Mouse (Mus musculus): ENCODE measurements around the gene Myh9. TPM values are rescaled to one million over a fixed set of nuclear protein-coding genes. Genes with fewer than 3 reads are reported as not detected.

Myh9 gene
- polyA plus RNA-seq, 1 experiment, result 1,641 TPM

DNA sequence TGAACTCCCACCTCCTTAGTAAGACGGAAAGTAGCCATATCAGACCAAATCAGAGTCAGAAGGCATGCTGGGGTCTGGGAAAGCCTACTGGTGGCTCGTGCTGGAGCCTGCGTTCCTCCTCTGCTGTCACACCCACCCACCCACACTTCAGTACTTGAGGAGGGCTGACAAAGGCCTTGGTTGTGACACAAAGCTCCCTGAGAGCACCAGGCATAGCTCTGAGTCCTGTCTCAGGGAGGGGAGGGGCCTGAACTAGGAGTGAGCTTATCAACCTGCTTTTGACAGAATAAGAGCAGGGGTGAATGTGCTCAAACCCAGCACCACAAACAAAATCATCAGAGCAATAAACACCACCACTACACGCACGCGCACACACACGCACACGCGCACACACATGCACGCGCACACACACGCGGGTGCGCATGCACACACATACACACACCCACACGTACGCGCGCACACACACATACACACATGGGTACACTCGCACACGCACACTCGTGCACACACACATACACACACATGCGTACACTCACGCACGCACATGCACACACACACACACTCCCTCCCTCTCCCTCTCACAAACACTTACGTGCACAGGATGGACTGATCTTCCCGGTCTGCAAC, 45.5 kb downstream of the Myh9 start:
- peaks cover 100% of the 10 kb centered on the region for H3K36me3 ChIP-seq (replicated peaks; ENCODE audit: low read length)
- H3K4me3 ChIP-seq (replicated peaks), result peak overlapping the region; percentile 76

DNA sequence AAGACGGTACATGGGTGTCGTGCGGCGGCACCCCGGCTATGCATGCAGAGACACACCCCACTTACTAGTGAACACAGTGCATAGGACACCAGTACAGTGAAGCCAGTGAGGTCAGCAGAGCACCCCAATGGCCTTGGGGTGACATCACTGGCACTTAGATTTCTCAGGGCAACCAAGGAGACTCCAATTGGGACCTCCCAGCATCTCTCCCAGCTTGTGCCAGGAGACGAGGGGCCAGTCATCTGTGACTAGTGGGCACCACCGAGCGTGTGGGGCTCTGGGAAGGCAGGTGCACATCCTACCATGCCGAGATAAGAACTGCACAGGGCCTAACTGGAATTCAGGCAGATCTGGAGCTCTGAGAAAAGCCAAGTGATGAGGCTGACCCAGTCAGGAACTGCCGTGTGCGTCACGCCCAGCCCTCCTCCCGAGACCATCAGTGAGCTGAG, 47.0 kb downstream of the Myh9 start:
- H3K27me3 ChIP-seq (replicated peaks), result no peaks in the 10 kb centered on the region
- H3K4me1 ChIP-seq, result peaks cover 99% of the 10 kb centered on the region
- H3K4me3 ChIP-seq (replicated peaks), result no peak overlapping the region
- peaks cover 100% of the 10 kb centered on the region for H3K36me3 ChIP-seq (replicated peaks; ENCODE audit: low read length)
- no peak for TF ChIP-seq FLI1 (IDR thresholded peaks at IDR 0.05; ENCODE audit: low read length)
- no peak for TF ChIP-seq GATA1 (IDR thresholded peaks at IDR 0.05; ENCODE audit: borderline replicate concordance, low read length)
- H3K9me3 ChIP-seq, result no peaks in the 10 kb centered on the region

More for the DNA sequence above, 45.5 kb downstream of the Myh9 start:
- Histone ChIP-seq H3K27me3 (replicated peaks) (no peaks in the 10 kb centered on the region), H3K4me1 (peaks cover 99% of the 10 kb centered on the region), H3K9me3 (no peaks in the 10 kb centered on the region)
- TF ChIP-seq FLI1 (IDR thresholded peaks at IDR 0.05; ENCODE audit: low read length) (no peak), GATA1 (IDR thresholded peaks at IDR 0.05; ENCODE audit: borderline replicate concordance, low read length) (no peak)

DNA sequence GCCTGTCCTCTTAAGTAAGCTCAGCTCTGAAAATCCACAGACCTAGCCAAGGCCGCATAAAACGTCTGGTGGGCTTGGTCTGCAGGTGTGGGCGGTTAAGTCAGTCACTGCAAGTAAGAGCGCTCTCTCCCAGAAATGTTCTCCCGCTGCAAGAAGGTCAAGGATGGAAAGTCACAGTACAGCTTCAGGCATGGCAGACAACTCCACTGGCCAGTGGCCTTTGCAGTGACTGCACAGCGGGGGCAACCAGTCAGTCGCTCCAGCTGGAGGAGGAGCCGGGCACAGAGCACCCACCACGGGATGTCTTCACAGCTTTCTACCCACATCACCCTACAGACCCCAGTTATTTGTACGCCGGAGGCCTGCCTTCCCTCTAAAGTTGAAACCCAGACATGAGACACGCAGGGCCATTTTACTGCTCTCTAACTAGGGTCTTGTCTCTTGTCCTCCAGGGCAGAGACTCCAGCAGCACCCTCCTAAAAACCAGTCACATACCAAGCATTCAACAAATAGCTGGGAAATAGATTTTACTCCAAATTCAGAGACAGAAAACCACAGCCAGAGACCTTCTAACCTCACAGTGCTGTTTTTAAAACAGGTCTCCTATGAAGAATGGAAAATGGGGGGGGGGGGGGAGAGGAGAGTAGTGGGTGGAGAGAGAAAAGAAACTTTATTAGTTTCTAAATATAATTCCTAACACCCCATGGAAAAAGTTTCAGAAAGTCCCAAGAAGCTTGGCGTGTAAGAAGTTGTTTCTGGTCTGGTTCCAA, 47.7 kb downstream of the Myh9 start:
- H3K9me3 ChIP-seq, result no peaks in the 10 kb centered on the region
- H3K36me3 ChIP-seq (replicated peaks; ENCODE audit: low read length), result peaks cover 100% of the 10 kb centered on the region

DNA sequence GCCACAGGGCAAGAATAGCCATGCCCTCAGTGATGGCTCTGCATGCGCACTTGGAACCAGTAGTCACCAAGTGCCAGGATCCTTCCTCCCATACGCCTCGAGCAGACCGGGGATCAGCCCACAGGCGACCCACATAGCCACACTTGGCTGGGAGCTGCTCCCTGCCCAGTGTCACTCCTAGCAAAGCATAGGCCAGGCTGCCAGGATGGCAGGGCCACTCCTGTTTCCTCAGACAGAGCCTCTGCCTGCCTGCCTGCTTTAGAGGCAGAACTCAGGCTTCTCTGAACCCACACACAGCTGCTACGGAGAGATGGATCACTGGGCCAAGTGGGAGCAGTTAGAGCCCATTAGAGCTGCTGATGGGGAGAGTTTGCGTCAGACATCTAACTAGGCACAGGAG, 48.4 kb downstream of the Myh9 start:
- no peaks in the 10 kb centered on the region for H3K27me3 ChIP-seq (replicated peaks)
- H3K9me3 ChIP-seq, result no peaks in the 10 kb centered on the region
- peaks cover 100% of the 10 kb centered on the region for H3K36me3 ChIP-seq (replicated peaks; ENCODE audit: low read length)
- H3K4me1 ChIP-seq, result peaks cover 99% of the 10 kb centered on the region
- no peak overlapping the region for H3K4me3 ChIP-seq (replicated peaks)
- no peak for TF ChIP-seq GATA1 (IDR thresholded peaks at IDR 0.05; ENCODE audit: borderline replicate concordance, low read length)
- TF ChIP-seq FLI1 (IDR thresholded peaks at IDR 0.05; ENCODE audit: low read length), result no peak

More for the DNA sequence above, 47.7 kb downstream of the Myh9 start:
- Histone ChIP-seq H3K4me1 (peaks cover 99% of the 10 kb centered on the region), H3K27me3 (replicated peaks) (no peaks in the 10 kb centered on the region), H3K4me3 (replicated peaks) (no peak overlapping the region)
- TF ChIP-seq FLI1 (IDR thresholded peaks at IDR 0.05; ENCODE audit: low read length), result no peak
- TF ChIP-seq GATA1 (IDR thresholded peaks at IDR 0.05; ENCODE audit: borderline replicate concordance, low read length), result no peak

DNA sequence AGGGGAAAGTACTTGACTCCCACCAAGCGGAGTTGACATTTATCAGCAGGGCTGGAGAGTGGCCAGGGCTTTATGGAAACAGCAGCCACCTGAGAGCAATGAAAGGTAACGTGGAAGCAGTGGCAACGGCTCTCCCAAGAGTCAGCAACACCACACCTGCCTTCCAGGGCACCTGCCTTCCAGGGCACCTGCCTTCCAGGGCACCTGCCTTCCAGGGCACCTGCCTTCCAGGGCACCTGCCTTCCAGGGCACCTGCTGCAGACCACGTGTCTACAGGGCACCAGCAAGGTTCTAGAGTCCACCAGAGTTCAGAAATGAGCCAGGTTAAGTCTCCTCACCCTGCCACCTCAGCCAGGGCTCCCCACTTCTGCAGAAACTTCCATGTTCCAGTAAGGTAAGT, 48.9 kb downstream of the Myh9 start:
- no peaks in the 10 kb centered on the region for H3K27me3 ChIP-seq (replicated peaks)
- peaks cover 100% of the 10 kb centered on the region for H3K36me3 ChIP-seq (replicated peaks; ENCODE audit: low read length)
- TF ChIP-seq GATA1 (IDR thresholded peaks at IDR 0.05; ENCODE audit: borderline replicate concordance, low read length), result no peak
- no peak for TF ChIP-seq FLI1 (IDR thresholded peaks at IDR 0.05; ENCODE audit: low read length)
- H3K4me1 ChIP-seq, result peaks cover 99% of the 10 kb centered on the region
- no peak overlapping the region for H3K4me3 ChIP-seq (replicated peaks)
- H3K9me3 ChIP-seq, result no peaks in the 10 kb centered on the region

DNA sequence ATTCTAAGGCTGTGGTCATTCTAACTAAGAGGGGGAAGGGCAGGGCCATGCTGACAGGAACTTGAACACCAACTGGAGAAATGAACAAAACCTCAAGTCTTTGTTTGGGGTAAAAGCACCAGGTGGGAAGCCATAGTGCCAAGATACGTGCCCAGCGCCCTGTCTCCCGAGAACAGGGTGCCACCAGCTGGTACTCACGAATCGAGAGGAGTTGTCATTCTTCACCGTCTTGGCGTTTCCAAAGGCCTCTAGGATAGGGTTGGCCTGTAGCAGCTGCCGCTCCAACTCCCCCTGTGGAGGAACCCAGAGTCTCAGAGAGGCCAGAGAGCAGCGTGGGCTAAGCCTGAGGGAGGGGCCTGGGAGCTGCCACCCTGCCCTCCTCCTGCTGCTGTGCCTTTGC, 49.9 kb downstream of the Myh9 start:
- H3K9me3 ChIP-seq, result no peaks in the 10 kb centered on the region
- peaks cover 97% of the 10 kb centered on the region for H3K4me1 ChIP-seq
- H3K4me3 ChIP-seq (replicated peaks), result no peak overlapping the region
- TF ChIP-seq FLI1 (IDR thresholded peaks at IDR 0.05; ENCODE audit: low read length), result no peak
- TF ChIP-seq GATA1 (IDR thresholded peaks at IDR 0.05; ENCODE audit: borderline replicate concordance, low read length), result no peak
- H3K36me3 ChIP-seq (replicated peaks; ENCODE audit: low read length), result peaks cover 100% of the 10 kb centered on the region
- H3K27me3 ChIP-seq (replicated peaks), result no peaks in the 10 kb centered on the region

DNA sequence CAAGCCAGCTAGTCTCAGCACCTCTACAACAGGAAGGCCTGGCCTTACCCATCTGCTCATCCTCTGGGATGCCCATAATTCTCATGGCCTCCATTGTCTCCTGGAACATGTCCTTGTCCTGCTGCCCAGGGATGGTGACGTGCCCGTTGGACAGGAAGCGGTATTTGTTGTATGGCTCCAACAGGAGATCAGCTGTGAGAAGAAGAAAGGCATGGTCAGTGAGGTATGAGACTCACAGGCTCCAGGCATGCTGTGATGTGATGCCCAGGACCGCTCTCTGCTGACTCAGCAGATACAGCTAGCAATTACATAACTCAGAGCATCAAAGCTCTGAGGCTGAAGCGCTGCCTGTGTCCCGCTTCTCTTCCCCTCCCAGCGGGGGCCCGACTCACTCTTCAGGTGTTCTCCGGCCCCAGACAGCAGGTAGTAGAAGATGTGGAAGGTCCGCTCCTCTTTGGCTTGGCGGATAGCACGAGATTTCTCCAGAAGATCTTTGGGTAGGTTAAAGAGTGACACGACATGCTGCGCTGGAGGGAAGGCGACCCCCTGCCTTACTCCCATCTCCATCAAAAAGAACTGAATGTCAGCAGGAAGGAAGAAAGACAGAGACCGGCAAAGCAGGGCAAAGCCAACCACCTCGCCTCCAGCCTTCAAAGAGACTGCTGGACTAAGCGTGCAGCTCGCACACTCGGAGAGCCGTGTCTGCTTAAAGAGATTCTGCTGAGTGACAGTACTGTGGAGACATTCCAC, 51.1 kb downstream of the Myh9 start:
- TF ChIP-seq GATA1 (IDR thresholded peaks at IDR 0.05; ENCODE audit: borderline replicate concordance, low read length), result no peak
- TF ChIP-seq FLI1 (IDR thresholded peaks at IDR 0.05; ENCODE audit: low read length), result no peak
- Histone ChIP-seq H3K4me1 (peaks cover 97% of the 10 kb centered on the region), H3K27me3 (replicated peaks) (no peaks in the 10 kb centered on the region), H3K36me3 (replicated peaks; ENCODE audit: low read length) (peaks cover 100% of the 10 kb centered on the region), H3K4me3 (replicated peaks) (no peak overlapping the region), H3K9me3 (no peaks in the 10 kb centered on the region)

DNA sequence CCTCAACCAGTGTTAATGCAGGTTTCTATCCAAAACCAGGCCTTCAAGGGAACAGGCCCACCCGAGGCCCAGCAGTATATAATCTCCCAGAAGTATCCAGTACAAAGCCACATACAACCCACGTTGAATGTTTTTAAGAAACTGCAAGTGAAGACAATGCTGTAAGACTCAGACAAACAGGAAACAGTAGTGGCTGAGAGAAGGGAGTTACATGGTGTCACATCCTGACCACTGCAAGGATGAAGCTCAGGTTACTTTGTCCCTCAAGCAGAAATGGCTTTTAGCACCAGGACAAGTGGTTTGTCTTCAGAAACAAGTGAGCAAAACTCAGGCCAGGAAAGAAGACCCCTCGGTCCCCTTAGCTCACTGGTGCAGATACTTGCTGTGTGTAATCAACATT, 52.8 kb downstream of the Myh9 start:
- no peak for TF ChIP-seq GATA1 (IDR thresholded peaks at IDR 0.05; ENCODE audit: borderline replicate concordance, low read length)
- TF ChIP-seq FLI1 (IDR thresholded peaks at IDR 0.05; ENCODE audit: low read length), result no peak
- Histone ChIP-seq H3K27me3 (replicated peaks) (no peaks in the 10 kb centered on the region), H3K9me3 (no peaks in the 10 kb centered on the region), H3K36me3 (replicated peaks; ENCODE audit: low read length) (peaks cover 100% of the 10 kb centered on the region), H3K4me3 (replicated peaks) (no peak overlapping the region), H3K4me1 (peaks cover 96% of the 10 kb centered on the region)

DNA sequence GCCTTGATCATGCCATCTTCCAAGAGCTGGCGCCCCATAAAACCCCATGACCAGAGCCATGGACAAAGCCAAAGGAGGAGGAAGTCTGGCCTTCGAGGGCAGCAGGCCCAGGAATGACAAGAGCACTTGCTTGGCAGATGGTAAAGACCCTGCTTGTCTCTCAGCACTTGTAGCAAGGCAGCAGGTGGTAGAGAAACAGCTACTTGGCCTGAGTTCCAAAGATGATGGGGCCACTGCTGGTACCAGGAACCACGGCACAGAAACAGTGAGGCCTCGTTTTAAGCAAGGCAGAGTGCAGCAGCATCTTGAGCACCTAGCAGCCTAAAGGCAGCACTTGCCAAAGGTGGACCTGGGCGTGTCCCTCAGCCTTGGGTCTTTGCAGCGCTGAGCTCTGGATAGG, 53.6 kb downstream of the Myh9 start:
- H3K36me3 ChIP-seq (replicated peaks; ENCODE audit: low read length), result peaks cover 100% of the 10 kb centered on the region
- TF ChIP-seq FLI1 (IDR thresholded peaks at IDR 0.05; ENCODE audit: low read length) (no peak), GATA1 (IDR thresholded peaks at IDR 0.05; ENCODE audit: borderline replicate concordance, low read length) (no peak)
- no peak overlapping the region for H3K4me3 ChIP-seq (replicated peaks)
- no peaks in the 10 kb centered on the region for H3K27me3 ChIP-seq (replicated peaks)
- peaks cover 96% of the 10 kb centered on the region for H3K4me1 ChIP-seq
- H3K9me3 ChIP-seq, result no peaks in the 10 kb centered on the region

Data from megakaryocyte, embryonic 14.5 days (primary cell).